Mouse (Mus musculus): Measurements from ENCODE around the gene Pde9a. TPM values are rescaled to one million over a fixed set of nuclear protein-coding genes. Genes with fewer than 3 reads are reported as not detected.

The Pde9a gene
- polyA plus RNA-seq (2012; rRNA removed): 6.3 and 6.7 TPM in 2 replicates

GRCm38 (mm10) chr17:31385671-31386665 lies at the start of gene Pde9a:
Gene Pde9a, plus strand, starts transcription at chr17:31386210.

GRCm38 (mm10) chr17:31519946-31520838 lies 134.2 kb downstream of the Pde9a start, which contains the start of the genes Wdr4 and Ndufv3:
Gene Wdr4, minus strand, starts transcription at chr17:31519980.
Gene Ndufv3, plus strand, starts transcription at chr17:31520115.

Other genes with a start within 250 kb of the Pde9a start
- 0.07 and 0.22 TPM in 2 replicates for gene Tff2, start 241.9 kb upstream of the Pde9a start, polyA plus RNA-seq (2012; rRNA removed)
- gene Tff1, start 220.9 kb upstream of the Pde9a start, polyA plus RNA-seq (2012; rRNA removed): not detected in 2 replicates
- 0.89 and 1.0 TPM in 2 replicates for gene Tmprss3, start 187.2 kb upstream of the Pde9a start, polyA plus RNA-seq (2012; rRNA removed)
- gene Ubash3a, start 178.3 kb upstream of the Pde9a start, polyA plus RNA-seq (2012; rRNA removed): 3.3 and 3.7 TPM in 2 replicates
- gene Rsph1, start 108.8 kb upstream of the Pde9a start, polyA plus RNA-seq (2012; rRNA removed): 0.37 and 0.58 TPM in 2 replicates
- 4.1 and 5.0 TPM in 2 replicates for gene Slc37a1, start 99.4 kb upstream of the Pde9a start, polyA plus RNA-seq (2012; rRNA removed)
- gene Wdr4, start 133.8 kb downstream of the Pde9a start, polyA plus RNA-seq (2012; rRNA removed): 11.8 TPM in 2 replicates
- gene Ndufv3, start 133.9 kb downstream of the Pde9a start, polyA plus RNA-seq (2012; rRNA removed): 95.5 and 95.7 TPM in 2 replicates
- gene Pknox1, start 178.5 kb downstream of the Pde9a start, polyA plus RNA-seq (2012; rRNA removed): 6.8 and 8.2 TPM in 2 replicates